Mouse (Mus musculus) heart, postnatal 36 days (tissue): ENCODE data around the gene Catsper3. TPM values are rescaled to one million over a fixed set of nuclear protein-coding genes. Genes with fewer than 3 reads are reported as not detected.

Source experiments
- DNase-seq, 2 experiments: peaks; one replicate each; pipeline ENCODE4 v3.0.0; 2021 to 2022
- intact Hi-C: fragments of 180-260 bp; cut with DNase I; formaldehyde crosslinking; loops from one replicate; pipeline ENCODE4 v1.15.1; 2025
- total RNA-seq, 2 experiments: library from RNA; stranded (reverse); gene quantifications; 2 replicates each; pipeline ENCODE4 v1.2.3; 2021

Catsper3 gene
- total RNA-seq, 2 experiments from 2014 or later, result not detected

GRCm38 (mm10) chr13:55826796-55827678 lies 42.7 kb downstream of the Catsper3 start:
- intact Hi-C loops, result no loop called here
- peak in 1 of 2 experiments; percentile 31 for DNase-seq

- intact Hi-C loops, result no loop called here
- peak in 1 of 2 experiments; percentile 13 for DNase-seq
Measured at GRCm38 (mm10) chr13:55827679-55828140, 43.3 kb downstream of the Catsper3 start.

- intact Hi-C loops, result no loop called here
- DNase-seq, result peak; percentile 18 to 33
Measured at GRCm38 (mm10) chr13:55828141-55829017, 44.0 kb downstream of the Catsper3 start.

GRCm38 (mm10) chr13:55829018-55829655 lies 44.8 kb downstream of the Catsper3 start:
- intact Hi-C loops, result no loop called here
- DNase-seq, result peak in 1 of 2 experiments; percentile 31

- intact Hi-C loops, result no loop called here
- peak; percentile 17 to 32 for DNase-seq
Measured at GRCm38 (mm10) chr13:55830081-55830832, 45.9 kb downstream of the Catsper3 start.

GRCm38 (mm10) chr13:55830833-55831721 lies 46.7 kb downstream of the Catsper3 start:
- intact Hi-C loops, result no loop called here
- DNase-seq, result no peak

GRCm38 (mm10) chr13:55831722-55832160 lies 47.4 kb downstream of the Catsper3 start:
- DNase-seq, result no peak
- intact Hi-C loops, result no loop called here

- intact Hi-C loops, result no loop called here
Measured at GRCm38 (mm10) chr13:55832602-55833001, 48.2 kb downstream of the Catsper3 start.

GRCm38 (mm10) chr13:55833921-55834320 lies 49.6 kb downstream of the Catsper3 start:
- intact Hi-C loops, result no loop called here
- DNase-seq, result no peak

More at GRCm38 (mm10) chr13:55832602-55833001, 48.2 kb downstream of the Catsper3 start:
- no peak for DNase-seq

GRCm38 (mm10) chr13:55834667-55835066 lies 50.3 kb downstream of the Catsper3 start:
- no peak for DNase-seq
- intact Hi-C loops, result no loop called here

- intact Hi-C loops, result no loop called here
- peak in 1 of 2 experiments; percentile 19 for DNase-seq
Measured at GRCm38 (mm10) chr13:55835548-55836097, 51.3 kb downstream of the Catsper3 start.

- intact Hi-C loops, result no loop called here
Measured at GRCm38 (mm10) chr13:55836142-55836625, 51.8 kb downstream of the Catsper3 start, which contains the start of gene Pitx1. Pitx1 (minus strand) TSS chr13:55836192.

GRCm38 (mm10) chr13:55836786-55837780 lies 52.7 kb downstream of the Catsper3 start:
- DNase-seq, result no peak
- intact Hi-C loops, result no loop called here

More at GRCm38 (mm10) chr13:55836142-55836625, 51.8 kb downstream of the Catsper3 start, which contains the start of gene Pitx1:
- no peak for DNase-seq

- no peak for DNase-seq
- intact Hi-C loops, result no loop called here
Measured at GRCm38 (mm10) chr13:55840223-55840622, 55.9 kb downstream of the Catsper3 start.

- DNase-seq, result no peak
- intact Hi-C loops, result no loop called here
Measured at GRCm38 (mm10) chr13:55843700-55844099, 59.3 kb downstream of the Catsper3 start.

GRCm38 (mm10) chr13:55847805-55848204 lies 63.4 kb downstream of the Catsper3 start:
- intact Hi-C loops, result no loop called here
- DNase-seq, result no peak
